Mouse (Mus musculus) bone marrow, adult 2 months (tissue): ENCODE results near the gene Mgat3. TPM values are rescaled to one million over a fixed set of nuclear protein-coding genes. Genes with fewer than 3 reads are reported as not detected.
A peak's percentile ranks its signal among the peaks of the same experiment; 100 is the strongest.

Source experiments
- H3K27ac ChIP-seq: fragments of 200-500 bp; 2 replicates; pipeline ENCODE4 v1.5.1; 2012; ENCODE audit warnings: low read depth, mild to moderate bottlenecking, control low read depth, inconsistent platforms, low read length; ENCODE audit not compliant: control insufficient read depth, poor library complexity, insufficient read depth
- H3K4me1 ChIP-seq: fragments of 200-500 bp; 2 replicates; pipeline ENCODE4 v1.6.1; 2011; ENCODE audit warnings: low read length; ENCODE audit not compliant: control insufficient read depth, insufficient read depth
- H3K4me3 ChIP-seq: fragments of 200-500 bp; replicated peaks from 2 replicates; pipeline ENCODE3; 2011; ENCODE audit warnings: mild to moderate bottlenecking, low read depth, low read length, control low read depth; ENCODE audit not compliant: control insufficient read depth
- CTCF ChIP-seq: fragments of 200-500 bp; IDR thresholded peaks from 2 replicates; pipeline ENCODE4 v1.5.1; 2011; ENCODE audit warnings: low read length, control low read depth; ENCODE audit not compliant: control insufficient read depth, insufficient read depth
- POLR2A ChIP-seq: fragments of 200-500 bp; IDR thresholded peaks from 2 replicates; pipeline ENCODE4 v1.6.1; 2011; ENCODE audit warnings: low read depth, mild to moderate bottlenecking, control low read depth, low read length, borderline replicate concordance; ENCODE audit not compliant: control insufficient read depth
- WGBS: fragments of 180-500 bp; shearing (Covaris S2); methylation state at CpG from one replicate; pipeline ENCODE4 v1.1.7; 2018; 5-methylcytosine and 5-hydroxymethylcytosine counted together
- polyA plus RNA-seq: library from polyadenylated mRNA; stranded (reverse); fragments of >200 nt; gene quantifications from 2 replicates; pipeline ENCODE4 v1.2.4, GENCODE M21; 2011; ENCODE audit warnings: low replicate concordance; ENCODE audit not compliant: missing spikeins, insufficient read depth, insufficient read length

The Mgat3 gene
- polyA plus RNA-seq, 1 experiment, result 0.97 TPM

- no peak for TF ChIP-seq POLR2A
- TF ChIP-seq CTCF, result no peak
- WGBS, result 79% methylated on average over 2 of the region's 2 CpGs
- H3K4me1 ChIP-seq, result no peaks in the 10 kb centered on the region
- H3K4me3 ChIP-seq, result no peak overlapping the region
- no peak overlapping the region for H3K27ac ChIP-seq
Measured at GRCm38 (mm10) chr15:80199556-80199955, 26.0 kb downstream of the Mgat3 start.

- no peak overlapping the region for H3K27ac ChIP-seq
- H3K4me1 ChIP-seq, result no peaks in the 10 kb centered on the region
- TF ChIP-seq POLR2A, result no peak
- no peak for TF ChIP-seq CTCF
- WGBS, result 69% methylated on average over 6 of the region's 6 CpGs
- H3K4me3 ChIP-seq, result no peak overlapping the region
Measured at GRCm38 (mm10) chr15:80202111-80202775, 28.7 kb downstream of the Mgat3 start.

GRCm38 (mm10) chr15:80203406-80203805, 29.9 kb downstream of the Mgat3 start:
- 25% methylated on average over 4 of the region's 4 CpGs for WGBS
- TF ChIP-seq CTCF (no peak), POLR2A (no peak)

GRCm38 (mm10) chr15:80206057-80206565, 32.6 kb downstream of the Mgat3 start:
- H3K27ac ChIP-seq, result no peak overlapping the region
- WGBS, result 71% methylated on average over 3 of the region's 3 CpGs
- TF ChIP-seq POLR2A (no peak), CTCF (no peak)
- no peaks in the 10 kb centered on the region for H3K4me1 ChIP-seq
- no peak overlapping the region for H3K4me3 ChIP-seq

More at GRCm38 (mm10) chr15:80203406-80203805, 29.9 kb downstream of the Mgat3 start:
- Histone ChIP-seq H3K4me3 (no peak overlapping the region), H3K4me1 (no peaks in the 10 kb centered on the region), H3K27ac (no peak overlapping the region)

GRCm38 (mm10) chr15:80208446-80208845, 34.9 kb downstream of the Mgat3 start:
- TF ChIP-seq POLR2A, result no peak
- no peak for TF ChIP-seq CTCF
- Histone ChIP-seq H3K27ac (no peak overlapping the region), H3K4me3 (no peak overlapping the region), H3K4me1 (no peaks in the 10 kb centered on the region)
- 71% methylated on average over 4 of the region's 4 CpGs for WGBS

- TF ChIP-seq POLR2A (no peak), CTCF (no peak)
- peaks cover 2% of the 10 kb centered on the region; the same call in 1 of the 2 replicates for H3K4me1 ChIP-seq
Measured at GRCm38 (mm10) chr15:80213688-80214087, 40.2 kb downstream of the Mgat3 start.

GRCm38 (mm10) chr15:80215716-80216479, 42.4 kb downstream of the Mgat3 start:
- H3K4me1 ChIP-seq, result peaks cover 4% of the 10 kb centered on the region; the same call in 1 of the 2 replicates
- peak; percentile 56 for TF ChIP-seq CTCF
- TF ChIP-seq POLR2A, result no peak
- WGBS, result 20% methylated on average over 10 of the region's 10 CpGs
- H3K27ac ChIP-seq, result no peak overlapping the region
- no peak overlapping the region for H3K4me3 ChIP-seq

More at GRCm38 (mm10) chr15:80213688-80214087, 40.2 kb downstream of the Mgat3 start:
- Histone ChIP-seq H3K4me3 (no peak overlapping the region), H3K27ac (no peak overlapping the region)

- H3K4me1 ChIP-seq, result peaks cover 4% of the 10 kb centered on the region; the same call in 1 of the 2 replicates
- WGBS, result 18% methylated on average over 9 of the region's 9 CpGs
- TF ChIP-seq CTCF (no peak), POLR2A (no peak)
- H3K27ac ChIP-seq, result no peak overlapping the region
- no peak overlapping the region for H3K4me3 ChIP-seq
Measured at GRCm38 (mm10) chr15:80216480-80216820, 42.9 kb downstream of the Mgat3 start.
